Mouse (Mus musculus) neural tube, embryonic 11.5 days (tissue): ENCODE measurements around the gene Lsamp. TPM values are rescaled to one million over a fixed set of nuclear protein-coding genes. Genes with fewer than 3 reads are reported as not detected.

ENCODE experiments used
- ATAC-seq: fragments of 200-750 bp; cut with Nextera tagmentation; 2 replicates; pipeline ENCODE4 v1.8.0; 2017; ENCODE audit warnings: moderate number of reproducible peaks, mild to moderate bottlenecking, moderate TSS enrichment, moderate library complexity; ENCODE audit not compliant: insufficient read depth, low FRiP score, low TSS enrichment
- DNase-seq: peaks from one replicate; pipeline ENCODE4 v3.0.0-alpha.2; 2015; ENCODE audit warnings: low spot score
- H3K27ac ChIP-seq: fragments of 300-500 bp; sonication (generic); 2 replicates; pipeline ENCODE4 v1.5.1; 2014; ENCODE audit warnings: low read depth, mild to moderate bottlenecking, low read length
- H3K27me3 ChIP-seq: fragments of 300-500 bp; sonication (generic); 2 replicates; pipeline ENCODE4 v1.6.1; 2014; ENCODE audit warnings: mild to moderate bottlenecking, low read length, mixed read lengths; ENCODE audit not compliant: control insufficient read depth, insufficient read depth
- H3K36me3 ChIP-seq: fragments of 300-500 bp; sonication (generic); 2 replicates; pipeline ENCODE4 v1.6.1; 2014; ENCODE audit warnings: mild to moderate bottlenecking, low read length, moderate library complexity, mixed read lengths; ENCODE audit not compliant: control insufficient read depth, insufficient read depth
- H3K4me1 ChIP-seq: fragments of 300-500 bp; sonication (generic); 2 replicates; pipeline ENCODE4 v1.6.1; 2014; ENCODE audit warnings: low read length, mixed read lengths; ENCODE audit not compliant: control insufficient read depth, insufficient read depth
- H3K4me2 ChIP-seq: fragments of 300-500 bp; sonication (generic); 2 replicates; pipeline ENCODE4 v1.6.1; 2014; ENCODE audit warnings: low read depth, mild to moderate bottlenecking, moderate library complexity
- H3K4me3 ChIP-seq: fragments of 300-500 bp; sonication (generic); 2 replicates; pipeline ENCODE4 v1.5.1; 2014; ENCODE audit warnings: low read depth, low read length
- H3K9ac ChIP-seq: fragments of 300-500 bp; sonication (generic); 2 replicates; pipeline ENCODE4 v1.6.1; 2014; ENCODE audit warnings: mild to moderate bottlenecking, low read length
- H3K9me3 ChIP-seq: fragments of 300-500 bp; sonication (generic); 2 replicates; pipeline ENCODE4 v1.6.1; 2016; ENCODE audit warnings: low read length; ENCODE audit not compliant: control insufficient read depth
- WGBS: fragments of 180-500 bp; shearing (Covaris S2); extraction: QIAGEN DNeasy Blood & Tissue Kit; methylation state at CpG from one replicate; pipeline ENCODE4 v1.1.7; 2014; 5-methylcytosine and 5-hydroxymethylcytosine counted together
- polyA plus RNA-seq: library from polyadenylated mRNA; unstranded; fragments of >200 nt; fragmentation: Nextera tagmentation; extraction: Ambion mirVana; gene quantifications from 2 replicates; pipeline ENCODE4 v1.2.1, GENCODE M21; 2014

The Lsamp gene
- polyA plus RNA-seq, 1 experiment from 2014 or later, result 12.6 TPM

- Histone ChIP-seq H3K4me2 (no peak overlapping the region), H3K27ac (no peak overlapping the region), H3K36me3 (no peaks in the 10 kb centered on the region), H3K4me1 (no peaks in the 10 kb centered on the region), H3K9ac (no peak overlapping the region), H3K4me3 (no peak overlapping the region), H3K9me3 (no peaks in the 10 kb centered on the region), H3K27me3 (no peaks in the 10 kb centered on the region)
- no peak for DNase-seq
- ATAC-seq, result no peak
- 56% methylated on average over 2 of the region's 2 CpGs for WGBS
These were observed 724.4 kb downstream of the Lsamp start for GRCm38 (mm10) chr16:40708558-40708957.

GRCm38 (mm10) chr16:40709574-40709973 lies 725.4 kb downstream of the Lsamp start:
- no peaks in the 10 kb centered on the region for H3K9me3 ChIP-seq
- WGBS, result 60% methylated on average over 4 of the region's 4 CpGs
- no peak overlapping the region for H3K27ac ChIP-seq
- ATAC-seq, result no peak
- H3K9ac ChIP-seq, result no peak overlapping the region
- no peak overlapping the region for H3K4me3 ChIP-seq
- no peaks in the 10 kb centered on the region for H3K27me3 ChIP-seq
- no peak overlapping the region for H3K4me2 ChIP-seq
- no peaks in the 10 kb centered on the region for H3K36me3 ChIP-seq
- H3K4me1 ChIP-seq, result no peaks in the 10 kb centered on the region
- DNase-seq, result no peak

- no peak overlapping the region for H3K9ac ChIP-seq
- no peaks in the 10 kb centered on the region for H3K36me3 ChIP-seq
- peak; percentile 71; the same call in 1 of the 2 replicates for ATAC-seq
- H3K4me3 ChIP-seq, result no peak overlapping the region
- H3K27ac ChIP-seq, result no peak overlapping the region
- DNase-seq, result peak; percentile 11
- H3K4me2 ChIP-seq, result no peak overlapping the region
- no peaks in the 10 kb centered on the region for H3K9me3 ChIP-seq
- WGBS, result 59% methylated on average over 3 of the region's 3 CpGs
- no peaks in the 10 kb centered on the region for H3K4me1 ChIP-seq
- no peaks in the 10 kb centered on the region for H3K27me3 ChIP-seq
These were observed 725.9 kb downstream of the Lsamp start for GRCm38 (mm10) chr16:40710068-40710467.

GRCm38 (mm10) chr16:40710491-40710890 lies 726.3 kb downstream of the Lsamp start:
- WGBS, result 82% methylated on average over 5 of the region's 5 CpGs
- H3K9me3 ChIP-seq, result no peaks in the 10 kb centered on the region
- DNase-seq (no peak), ATAC-seq (no peak)
- H3K4me2 ChIP-seq, result no peak overlapping the region
- no peaks in the 10 kb centered on the region for H3K27me3 ChIP-seq
- H3K9ac ChIP-seq, result no peak overlapping the region
- no peaks in the 10 kb centered on the region for H3K4me1 ChIP-seq
- H3K4me3 ChIP-seq, result no peak overlapping the region
- H3K36me3 ChIP-seq, result no peaks in the 10 kb centered on the region
- no peak overlapping the region for H3K27ac ChIP-seq

- Histone ChIP-seq H3K9ac (no peak overlapping the region), H3K4me3 (no peak overlapping the region), H3K4me1 (no peaks in the 10 kb centered on the region), H3K9me3 (no peaks in the 10 kb centered on the region), H3K27ac (no peak overlapping the region), H3K27me3 (no peaks in the 10 kb centered on the region), H3K4me2 (no peak overlapping the region), H3K36me3 (no peaks in the 10 kb centered on the region)
- DNase-seq (no peak), ATAC-seq (peak; percentile 58; the same call in 1 of the 2 replicates)
- 48% methylated on average over 3 of the region's 3 CpGs for WGBS
These were observed 729.6 kb downstream of the Lsamp start for GRCm38 (mm10) chr16:40713725-40714124.

GRCm38 (mm10) chr16:40739015-40739414 lies 754.9 kb downstream of the Lsamp start:
- Histone ChIP-seq H3K4me3 (no peak overlapping the region), H3K36me3 (no peaks in the 10 kb centered on the region), H3K27me3 (no peaks in the 10 kb centered on the region), H3K9ac (no peak overlapping the region), H3K9me3 (no peaks in the 10 kb centered on the region), H3K4me1 (no peaks in the 10 kb centered on the region), H3K4me2 (no peak overlapping the region), H3K27ac (no peak overlapping the region)
- WGBS, result 45% methylated on average over 6 of the region's 6 CpGs
- ATAC-seq (no peak), DNase-seq (peak; percentile 69)

GRCm38 (mm10) chr16:40739771-40740170 lies 755.6 kb downstream of the Lsamp start:
- no peak overlapping the region for H3K4me2 ChIP-seq
- H3K4me3 ChIP-seq, result no peak overlapping the region
- H3K4me1 ChIP-seq, result no peaks in the 10 kb centered on the region
- no peak overlapping the region for H3K9ac ChIP-seq
- H3K27me3 ChIP-seq, result no peaks in the 10 kb centered on the region
- WGBS, result 76% methylated on average over 6 of the region's 6 CpGs
- H3K27ac ChIP-seq, result no peak overlapping the region
- H3K36me3 ChIP-seq, result no peaks in the 10 kb centered on the region
- ATAC-seq (no peak), DNase-seq (no peak)
- no peaks in the 10 kb centered on the region for H3K9me3 ChIP-seq

GRCm38 (mm10) chr16:40740273-40740672 lies 756.1 kb downstream of the Lsamp start:
- H3K4me1 ChIP-seq, result no peaks in the 10 kb centered on the region
- no peaks in the 10 kb centered on the region for H3K9me3 ChIP-seq
- no peak overlapping the region for H3K9ac ChIP-seq
- no peak overlapping the region for H3K4me3 ChIP-seq
- DNase-seq (no peak), ATAC-seq (no peak)
- H3K27ac ChIP-seq, result no peak overlapping the region
- H3K36me3 ChIP-seq, result no peaks in the 10 kb centered on the region
- 76% methylated on average over 8 of the region's 8 CpGs for WGBS
- no peak overlapping the region for H3K4me2 ChIP-seq
- no peaks in the 10 kb centered on the region for H3K27me3 ChIP-seq

- ATAC-seq (no peak), DNase-seq (no peak)
- H3K36me3 ChIP-seq, result no peaks in the 10 kb centered on the region
- no peak overlapping the region for H3K4me3 ChIP-seq
- no peak overlapping the region for H3K27ac ChIP-seq
- 80% methylated on average over 1 of the region's 1 CpGs for WGBS
- no peaks in the 10 kb centered on the region for H3K4me1 ChIP-seq
- H3K9me3 ChIP-seq, result no peaks in the 10 kb centered on the region
- H3K4me2 ChIP-seq, result no peak overlapping the region
- H3K27me3 ChIP-seq, result no peaks in the 10 kb centered on the region
- H3K9ac ChIP-seq, result no peak overlapping the region
These were observed 843.0 kb downstream of the Lsamp start for GRCm38 (mm10) chr16:40827191-40827590.
